Mouse (Mus musculus) lung, adult 10 weeks (tissue): ENCODE measurements around the gene Abcg8. TPM values are rescaled to one million over a fixed set of nuclear protein-coding genes. Genes with fewer than 3 reads are reported as not detected.

Source experiments
- polyA plus RNA-seq: library from polyadenylated mRNA; stranded (reverse); fragments of 350-450 nt; fragmentation: Illumina TruSeq; extraction: RNeasy Lipid Tissue Mini Kit (QIAGEN cat#74804); gene quantifications from one replicate; pipeline ENCODE4 v1.2.3, GENCODE M21; 2014; ENCODE audit warnings: low read depth, low replicate concordance; ENCODE audit not compliant: insufficient read depth

The Abcg8 gene
- not detected for polyA plus RNA-seq

GRCm38 (mm10) chr17:84675951-84676366 is at the start of gene Abcg8:
Gene Abcg8 (plus strand): TSS chr17:84676302.

GRCm38 (mm10) chr17:84682734-84683717 is 6.9 kb downstream of the Abcg8 start, which contains the start of gene Abcg5:
Gene Abcg5 (minus strand): TSS chr17:84683011.

Other genes with a start within 250 kb of the Abcg8 start
- gene Thada, start 210.1 kb upstream of the Abcg8 start, polyA plus RNA-seq, result 3.6 TPM
- 3.4 TPM for gene Plekhh2, start 164.4 kb upstream of the Abcg8 start, polyA plus RNA-seq
- gene Dync2li1, start 49.8 kb upstream of the Abcg8 start, polyA plus RNA-seq, result 37.7 TPM
- not detected for gene Abcg5, start 6.7 kb downstream of the Abcg8 start, polyA plus RNA-seq
- 10.2 TPM for gene Lrpprc, start 114.5 kb downstream of the Abcg8 start, polyA plus RNA-seq